ENCODE assay signal across 24 mouse cellular contexts in genomic region chr13:58955237-58955777, GRCm38 (mm10).
DNase-seq lines count a peak whose midpoint lies in the region; ATAC-seq and TF ChIP-seq lines count a peak whose summit lies in the region.
"Had no signal": no experiment of that assay in that cellular context is flagged by ENCODE, and none has a peak within 500 bp of the region (broad histone marks: within the 10 kb centered on the region; RNA-seq: fewer than 3 reads in every experiment).

No protein-coding gene starts in this region.

- H3K27ac ChIP-seq in neural tube, embryonic 15.5 days (replicated peaks): 0 out of 2 replicates have a peak overlapping the region, but pooled peaks have one; percentile 13
- H3K27ac ChIP-seq in kidney, embryonic 14.5 days (ENCODE audit: low read depth, low read length): no peak overlapping the region
- H3K27ac ChIP-seq: embryonic facial prominence, embryonic 15.5 days; intestine, embryonic 15.5 days; limb, embryonic 13.5 days; liver, embryonic 12.5 days; midbrain, embryonic 10.5 days had no signal

- H3K27me3 ChIP-seq in neural tube, embryonic 15.5 days (replicated peaks): no peaks in the 10 kb centered on the region
- H3K27me3 ChIP-seq in kidney, embryonic 14.5 days (ENCODE audit: control insufficient read depth, insufficient read depth, low read length): no peaks in the 10 kb centered on the region
- H3K27me3 ChIP-seq: embryonic facial prominence, embryonic 15.5 days; intestine, embryonic 15.5 days; limb, embryonic 13.5 days had no signal

- no peak for DNase-seq in frontal cortex, postnatal 14 days (ENCODE audit: low spot score in 2 of 2)
- no peak for DNase-seq in neural tube, embryonic 10.5 days (ENCODE audit: extremely low spot score, low spot score)
- DNase-seq in brain, embryonic 14.5 days (ENCODE audit: low read depth): peak; percentile 55
- DNase-seq: B cell, adult 2 months; cerebellum, postnatal 36 days; embryo, embryonic 11 days; kidney, adult 8-10 months; kidney, postnatal 14 days; layer of hippocampus, postnatal 36 days; lung, adult 18-20 months; lung, postnatal 10 days; right cerebral cortex, postnatal 25 days; spleen, adult 18-20 months; thymus, postnatal 14 days had no signal

- no peak overlapping the region for H3K4me3 ChIP-seq in neural tube, embryonic 15.5 days (replicated peaks)
- no peak overlapping the region for H3K4me3 ChIP-seq in kidney, embryonic 14.5 days (ENCODE audit: low read length)
- H3K4me3 ChIP-seq: embryonic facial prominence, embryonic 15.5 days; intestine, embryonic 15.5 days; limb, embryonic 13.5 days; liver, embryonic 12.5 days; midbrain, embryonic 10.5 days had no signal

- WGBS in neural tube, embryonic 15.5 days: 66% methylated on average over 8 of the region's 8 CpGs
- WGBS in kidney, embryonic 14.5 days: 66% methylated on average over 8 of the region's 8 CpGs

- no peak for TF ChIP-seq CTCF in brain, embryonic 14.5 days (IDR thresholded peaks at IDR 0.05; ENCODE audit: borderline replicate concordance, extremely low read depth, insufficient read depth, insufficient read length)

- no peak for TF ChIP-seq POLR2A in brain, embryonic 14.5 days (IDR thresholded peaks at IDR 0.05; ENCODE audit: borderline replicate concordance, extremely low read depth, insufficient read depth, insufficient read length, poor library complexity, severe bottlenecking)

- no peaks in the 10 kb centered on the region for H3K36me3 ChIP-seq in neural tube, embryonic 15.5 days
- no peaks in the 10 kb centered on the region for H3K36me3 ChIP-seq in kidney, embryonic 14.5 days (ENCODE audit: control insufficient read depth, insufficient read depth, low read length)
- H3K36me3 ChIP-seq: embryonic facial prominence, embryonic 15.5 days; intestine, embryonic 15.5 days; limb, embryonic 13.5 days; liver, embryonic 12.5 days; midbrain, embryonic 10.5 days had no signal

- H3K4me1 ChIP-seq in neural tube, embryonic 15.5 days: peaks cover 5% of the 10 kb centered on the region; the same call in 1 of the 2 replicates
- H3K4me1 ChIP-seq in kidney, embryonic 14.5 days (ENCODE audit: control insufficient read depth, insufficient read depth, low read length): 0 out of 2 replicates have a peak, but pooled peaks cover 5% of the 10 kb centered on the region
- H3K4me1 ChIP-seq: intestine, embryonic 15.5 days; liver, embryonic 12.5 days had no signal

- H3K9ac ChIP-seq in neural tube, embryonic 15.5 days (replicated peaks): no peak overlapping the region
- H3K9ac ChIP-seq in kidney, embryonic 14.5 days (ENCODE audit: low read depth, low read length): no peak overlapping the region
- H3K9ac ChIP-seq: embryonic facial prominence, embryonic 15.5 days; intestine, embryonic 15.5 days; limb, embryonic 13.5 days; liver, embryonic 12.5 days had no signal

- no peak overlapping the region for H3K4me2 ChIP-seq in neural tube, embryonic 15.5 days
- no peak overlapping the region for H3K4me2 ChIP-seq in kidney, embryonic 14.5 days (replicated peaks; ENCODE audit: low read depth, low read length)
- H3K4me2 ChIP-seq: embryonic facial prominence, embryonic 15.5 days; intestine, embryonic 15.5 days; limb, embryonic 13.5 days; liver, embryonic 12.5 days had no signal

- ATAC-seq in frontal cortex, adult (ENCODE audit: low TSS enrichment): peak; percentile 32
- no peak for ATAC-seq in neural tube, embryonic 15.5 days (ENCODE audit: low FRiP score)
- no peak for ATAC-seq in cerebellum, adult (ENCODE audit: insufficient number of reproducible peaks, low FRiP score, low TSS enrichment)
- ATAC-seq in kidney, embryonic 14.5 days (ENCODE audit: low FRiP score, low TSS enrichment): no peak
- ATAC-seq: hindbrain, embryonic 16.5 days; intestine, embryonic 15.5 days; liver, embryonic 12.5 days had no signal

- H3K9me3 ChIP-seq in neural tube, embryonic 15.5 days (replicated peaks): no peaks in the 10 kb centered on the region
- H3K9me3 ChIP-seq in kidney, embryonic 14.5 days (ENCODE audit: control insufficient read depth, low read length): no peaks in the 10 kb centered on the region
- H3K9me3 ChIP-seq: embryonic facial prominence, embryonic 15.5 days; intestine, embryonic 15.5 days; limb, embryonic 13.5 days; liver, embryonic 12.5 days; midbrain, embryonic 10.5 days had no signal
